Mouse (Mus musculus): ENCODE results near the gene Poc1b. TPM values are rescaled to one million over a fixed set of nuclear protein-coding genes. Genes with fewer than 3 reads are reported as not detected.

Gene Poc1b
- polyA plus RNA-seq, 1 experiment from 2014 or later = 20.6 TPM

- Histone ChIP-seq H3K4me3 (ENCODE audit: low read length) (peak overlapping the region; percentile 1; the same call in 1 of the 2 replicates), H3K4me2 (replicated peaks; ENCODE audit: low read depth, low read length) (peak overlapping the region; percentile 33), H3K4me1 (ENCODE audit: insufficient read depth, low read length) (peaks cover 40% of the 10 kb centered on the region), H3K36me3 (ENCODE audit: insufficient read depth, low read length) (no peaks in the 10 kb centered on the region), H3K27me3 (ENCODE audit: insufficient read depth, low read length) (no peaks in the 10 kb centered on the region), H3K9me3 (ENCODE audit: low read length) (no peaks in the 10 kb centered on the region), H3K27ac (ENCODE audit: low read length) (peak overlapping the region; percentile 80), H3K9ac (replicated peaks; ENCODE audit: low read length) (peak overlapping the region; percentile 12; the same call in 1 of the 2 replicates)
- 31% methylated on average over 17 of the region's 17 CpGs for WGBS
- ATAC-seq (ENCODE audit: low FRiP score, low TSS enrichment) = peak; percentile 39; the same call in 1 of the 2 replicates
Observed at GRCm38 (mm10) chr10:99227968-99228864, 121.4 kb downstream of the Poc1b start.

- H3K4me2 ChIP-seq (replicated peaks; ENCODE audit: low read depth, low read length) = peak overlapping the region; percentile 33
- H3K9me3 ChIP-seq (ENCODE audit: low read length) = no peaks in the 10 kb centered on the region
- H3K4me3 ChIP-seq (ENCODE audit: low read length) = no peak overlapping the region; the same call in 1 of the 2 replicates
- 6% methylated on average over 16 of the region's 16 CpGs for WGBS
- peak overlapping the region; percentile 80 for H3K27ac ChIP-seq (ENCODE audit: low read length)
- no peaks in the 10 kb centered on the region for H3K27me3 ChIP-seq (ENCODE audit: insufficient read depth, low read length)
- peaks cover 39% of the 10 kb centered on the region for H3K4me1 ChIP-seq (ENCODE audit: insufficient read depth, low read length)
- no peak overlapping the region; the same call in 1 of the 2 replicates for H3K9ac ChIP-seq (replicated peaks; ENCODE audit: low read length)
- peak; percentile 66 for ATAC-seq (ENCODE audit: low FRiP score, low TSS enrichment)
- H3K36me3 ChIP-seq (ENCODE audit: insufficient read depth, low read length) = no peaks in the 10 kb centered on the region
Observed at GRCm38 (mm10) chr10:99229031-99229684, 122.3 kb downstream of the Poc1b start.

- H3K27ac ChIP-seq (ENCODE audit: low read length) = peak overlapping the region; percentile 2; the same call in 1 of the 2 replicates
- peak; percentile 59; the same call in 1 of the 2 replicates for ATAC-seq (ENCODE audit: low FRiP score, low TSS enrichment)
- H3K9me3 ChIP-seq (ENCODE audit: low read length) = no peaks in the 10 kb centered on the region
- H3K4me1 ChIP-seq (ENCODE audit: insufficient read depth, low read length) = peaks cover 33% of the 10 kb centered on the region
- WGBS = 58% methylated on average over 7 of the region's 7 CpGs
- H3K27me3 ChIP-seq (ENCODE audit: insufficient read depth, low read length) = no peaks in the 10 kb centered on the region
- H3K36me3 ChIP-seq (ENCODE audit: insufficient read depth, low read length) = no peaks in the 10 kb centered on the region
- H3K9ac ChIP-seq (replicated peaks; ENCODE audit: low read length) = no peak overlapping the region
- no peak overlapping the region for H3K4me2 ChIP-seq (replicated peaks; ENCODE audit: low read depth, low read length)
- no peak overlapping the region for H3K4me3 ChIP-seq (ENCODE audit: low read length)
Observed at GRCm38 (mm10) chr10:99232518-99233227, 125.8 kb downstream of the Poc1b start.

- Histone ChIP-seq H3K4me1 (ENCODE audit: insufficient read depth, low read length) (peaks cover 16% of the 10 kb centered on the region), H3K4me3 (ENCODE audit: low read length) (no peak overlapping the region), H3K4me2 (replicated peaks; ENCODE audit: low read depth, low read length) (no peak overlapping the region), H3K27me3 (ENCODE audit: insufficient read depth, low read length) (no peaks in the 10 kb centered on the region), H3K36me3 (ENCODE audit: insufficient read depth, low read length) (no peaks in the 10 kb centered on the region), H3K9me3 (ENCODE audit: low read length) (no peaks in the 10 kb centered on the region), H3K9ac (replicated peaks; ENCODE audit: low read length) (no peak overlapping the region), H3K27ac (ENCODE audit: low read length) (no peak overlapping the region)
- ATAC-seq (ENCODE audit: low FRiP score, low TSS enrichment) = no peak
- 84% methylated on average over 8 of the region's 8 CpGs for WGBS
Observed at GRCm38 (mm10) chr10:99234336-99234735, 127.5 kb downstream of the Poc1b start.

- Histone ChIP-seq H3K4me2 (replicated peaks; ENCODE audit: low read depth, low read length) (no peak overlapping the region), H3K4me3 (ENCODE audit: low read length) (no peak overlapping the region), H3K27ac (ENCODE audit: low read length) (no peak overlapping the region), H3K36me3 (ENCODE audit: insufficient read depth, low read length) (no peaks in the 10 kb centered on the region), H3K9ac (replicated peaks; ENCODE audit: low read length) (no peak overlapping the region), H3K27me3 (ENCODE audit: insufficient read depth, low read length) (no peaks in the 10 kb centered on the region), H3K4me1 (ENCODE audit: insufficient read depth, low read length) (peaks cover 10% of the 10 kb centered on the region), H3K9me3 (ENCODE audit: low read length) (peaks cover 2% of the 10 kb centered on the region; the same call in 1 of the 2 replicates)
- no peak for ATAC-seq (ENCODE audit: low FRiP score, low TSS enrichment)
- WGBS = 89% methylated on average over 9 of the region's 9 CpGs
Observed at GRCm38 (mm10) chr10:99235081-99235480, 128.2 kb downstream of the Poc1b start.

GRCm38 (mm10) chr10:99237205-99237832, 130.5 kb downstream of the Poc1b start:
- no peak for ATAC-seq (ENCODE audit: low FRiP score, low TSS enrichment)
- H3K4me3 ChIP-seq (ENCODE audit: low read length) = no peak overlapping the region
- H3K4me2 ChIP-seq (replicated peaks; ENCODE audit: low read depth, low read length) = no peak overlapping the region
- no peak overlapping the region for H3K9ac ChIP-seq (replicated peaks; ENCODE audit: low read length)
- 53% methylated on average over 11 of the region's 11 CpGs for WGBS
- H3K4me1 ChIP-seq (ENCODE audit: insufficient read depth, low read length) = peaks cover 18% of the 10 kb centered on the region
- H3K27ac ChIP-seq (ENCODE audit: low read length) = no peak overlapping the region
- no peaks in the 10 kb centered on the region for H3K27me3 ChIP-seq (ENCODE audit: insufficient read depth, low read length)
- H3K9me3 ChIP-seq (ENCODE audit: low read length) = peaks cover 2% of the 10 kb centered on the region; the same call in 1 of the 2 replicates
- no peaks in the 10 kb centered on the region for H3K36me3 ChIP-seq (ENCODE audit: insufficient read depth, low read length)

GRCm38 (mm10) chr10:99238537-99238936, 131.7 kb downstream of the Poc1b start:
- H3K9ac ChIP-seq (replicated peaks; ENCODE audit: low read length) = no peak overlapping the region
- no peak overlapping the region for H3K4me2 ChIP-seq (replicated peaks; ENCODE audit: low read depth, low read length)
- no peaks in the 10 kb centered on the region for H3K36me3 ChIP-seq (ENCODE audit: insufficient read depth, low read length)
- peaks cover 2% of the 10 kb centered on the region; the same call in 1 of the 2 replicates for H3K9me3 ChIP-seq (ENCODE audit: low read length)
- no peak for ATAC-seq (ENCODE audit: low FRiP score, low TSS enrichment)
- H3K4me1 ChIP-seq (ENCODE audit: insufficient read depth, low read length) = peaks cover 15% of the 10 kb centered on the region
- no peak overlapping the region for H3K27ac ChIP-seq (ENCODE audit: low read length)
- 79% methylated on average over 11 of the region's 11 CpGs for WGBS
- H3K4me3 ChIP-seq (ENCODE audit: low read length) = no peak overlapping the region
- H3K27me3 ChIP-seq (ENCODE audit: insufficient read depth, low read length) = no peaks in the 10 kb centered on the region

GRCm38 (mm10) chr10:99241284-99241828, 134.5 kb downstream of the Poc1b start:
- Histone ChIP-seq H3K36me3 (ENCODE audit: insufficient read depth, low read length) (no peaks in the 10 kb centered on the region), H3K4me2 (replicated peaks; ENCODE audit: low read depth, low read length) (no peak overlapping the region)

More at GRCm38 (mm10) chr10:99241284-99241828, 134.5 kb downstream of the Poc1b start:
- Histone ChIP-seq H3K4me3 (ENCODE audit: low read length) (no peak overlapping the region), H3K9me3 (ENCODE audit: low read length) (peaks cover 2% of the 10 kb centered on the region; the same call in 1 of the 2 replicates), H3K27me3 (ENCODE audit: insufficient read depth, low read length) (no peaks in the 10 kb centered on the region), H3K27ac (ENCODE audit: low read length) (peak overlapping the region; percentile 20; the same call in 1 of the 2 replicates), H3K9ac (replicated peaks; ENCODE audit: low read length) (no peak overlapping the region), H3K4me1 (ENCODE audit: insufficient read depth, low read length) (peaks cover 28% of the 10 kb centered on the region)
- ATAC-seq (ENCODE audit: low FRiP score, low TSS enrichment) = no peak
- 73% methylated on average over 7 of the region's 7 CpGs for WGBS

Data from kidney, embryonic 16.5 days (tissue).